Mouse (Mus musculus) ES-Bruce4 (cell line): Measurements from ENCODE around the gene Camta2.

Source experiments
- CTCF ChIP-seq: IDR thresholded peaks from one replicate; pipeline ENCODE4 v1.8.1; 2011; ENCODE audit warnings: low read depth, low read length
- POLR2A ChIP-seq: IDR thresholded peaks from one replicate; pipeline ENCODE4 v1.8.1; 2011; ENCODE audit warnings: low read length; ENCODE audit not compliant: insufficient read depth

- TF ChIP-seq POLR2A (no peak), CTCF (no peak)
Observed at GRCm38 (mm10) chr11:70730427-70731038, 42.6 kb upstream of the Camta2 start.
